Mouse (Mus musculus) lung, embryonic 15.5 days (tissue): ENCODE results near the gene Ubp1. TPM values are rescaled to one million over a fixed set of nuclear protein-coding genes. Genes with fewer than 3 reads are reported as not detected.
A peak's percentile ranks its signal among the peaks of the same experiment; 100 is the strongest.

Experiments used
- ATAC-seq: fragments of 200-750 bp; cut with Nextera tagmentation; 2 replicates; pipeline ENCODE4 v1.8.0; 2017; ENCODE audit warnings: moderate number of reproducible peaks, borderline replicate concordance; ENCODE audit not compliant: low FRiP score, low TSS enrichment; ENCODE audit errors: extremely low read depth
- H3K27ac ChIP-seq: fragments of 300-500 bp; sonication (generic); 2 replicates; pipeline ENCODE4 v1.5.1; 2015; ENCODE audit warnings: moderate library complexity, mild to moderate bottlenecking, inconsistent platforms
- H3K27me3 ChIP-seq: fragments of 300-500 bp; sonication (generic); 2 replicates; pipeline ENCODE4 v1.6.1; 2015; ENCODE audit warnings: inconsistent platforms
- H3K36me3 ChIP-seq: fragments of 300-500 bp; sonication (generic); 2 replicates; pipeline ENCODE4 v1.6.1; 2015; ENCODE audit warnings: inconsistent platforms
- H3K4me1 ChIP-seq: fragments of 300-500 bp; sonication (generic); 2 replicates; pipeline ENCODE4 v1.6.1; 2015; ENCODE audit warnings: inconsistent platforms
- H3K4me2 ChIP-seq: fragments of 300-500 bp; sonication (generic); 2 replicates; pipeline ENCODE4 v1.6.1; 2015; ENCODE audit warnings: inconsistent platforms, mild to moderate bottlenecking, moderate library complexity
- H3K4me3 ChIP-seq: fragments of 300-500 bp; sonication (generic); 2 replicates; pipeline ENCODE4 v1.5.1; 2015; ENCODE audit warnings: mild to moderate bottlenecking, inconsistent platforms
- H3K9ac ChIP-seq: fragments of 300-500 bp; sonication (generic); 2 replicates; pipeline ENCODE4 v1.6.1; 2015; ENCODE audit warnings: inconsistent platforms
- H3K9me3 ChIP-seq: fragments of 300-500 bp; sonication (generic); 2 replicates; pipeline ENCODE4 v1.6.1; 2016; ENCODE audit warnings: inconsistent platforms
- WGBS: fragments of 180-500 bp; shearing (Covaris S2); methylation state at CpG from one replicate; pipeline ENCODE4 v1.1.7; 2015; 5-methylcytosine and 5-hydroxymethylcytosine counted together
- polyA plus RNA-seq: library from polyadenylated mRNA; unstranded; fragments of >200 nt; fragmentation: Nextera tagmentation; extraction: Ambion mirVana; gene quantifications from 2 replicates; pipeline ENCODE4 v1.2.1, GENCODE M21; 2015

Gene Ubp1
- polyA plus RNA-seq, 1 experiment from 2014 or later = 33.8 TPM

DNA sequence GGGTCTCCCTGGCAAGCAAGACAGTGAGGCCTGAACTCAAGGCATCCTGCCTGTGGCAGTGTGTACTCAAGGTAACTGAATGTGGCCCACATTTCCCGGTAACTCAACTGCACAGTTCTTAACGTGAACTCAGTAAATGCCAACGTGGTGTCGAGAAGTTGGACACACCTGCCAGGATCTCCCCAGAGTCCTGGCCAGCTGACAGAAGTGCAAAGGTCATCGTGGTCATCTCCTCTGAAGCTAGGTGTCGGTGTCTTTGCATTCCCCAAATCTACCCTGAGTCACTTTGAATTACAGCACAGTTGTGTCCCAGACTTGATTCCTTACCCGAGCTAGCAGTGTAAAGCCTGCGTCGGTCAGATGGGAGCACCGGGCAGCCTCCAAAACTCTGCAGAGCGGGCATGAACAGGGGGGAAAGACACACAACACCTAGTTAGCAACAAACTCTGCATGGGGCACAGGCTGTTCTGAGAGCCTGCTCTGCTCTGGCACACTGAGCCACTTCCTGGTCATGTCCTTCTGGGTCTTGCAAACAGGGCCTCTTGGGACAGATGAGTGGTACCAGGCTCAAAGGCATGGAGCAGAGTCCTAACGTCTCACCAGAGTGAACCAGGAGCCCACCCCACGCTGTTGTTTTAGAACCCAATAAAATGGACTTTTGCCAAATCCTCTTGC lies 54.3 kb downstream of the Ubp1 start:
- no peaks in the 10 kb centered on the region for H3K9me3 ChIP-seq
- 71% methylated on average over 13 of the region's 13 CpGs for WGBS
- no peak overlapping the region for H3K9ac ChIP-seq
- H3K4me2 ChIP-seq = no peak overlapping the region
- H3K4me3 ChIP-seq = no peak overlapping the region
- H3K36me3 ChIP-seq = no peaks in the 10 kb centered on the region; the same call in 1 of the 2 replicates
- no peak overlapping the region for H3K27ac ChIP-seq
- H3K27me3 ChIP-seq = no peaks in the 10 kb centered on the region
- no peak for ATAC-seq
- H3K4me1 ChIP-seq = no peaks in the 10 kb centered on the region

DNA sequence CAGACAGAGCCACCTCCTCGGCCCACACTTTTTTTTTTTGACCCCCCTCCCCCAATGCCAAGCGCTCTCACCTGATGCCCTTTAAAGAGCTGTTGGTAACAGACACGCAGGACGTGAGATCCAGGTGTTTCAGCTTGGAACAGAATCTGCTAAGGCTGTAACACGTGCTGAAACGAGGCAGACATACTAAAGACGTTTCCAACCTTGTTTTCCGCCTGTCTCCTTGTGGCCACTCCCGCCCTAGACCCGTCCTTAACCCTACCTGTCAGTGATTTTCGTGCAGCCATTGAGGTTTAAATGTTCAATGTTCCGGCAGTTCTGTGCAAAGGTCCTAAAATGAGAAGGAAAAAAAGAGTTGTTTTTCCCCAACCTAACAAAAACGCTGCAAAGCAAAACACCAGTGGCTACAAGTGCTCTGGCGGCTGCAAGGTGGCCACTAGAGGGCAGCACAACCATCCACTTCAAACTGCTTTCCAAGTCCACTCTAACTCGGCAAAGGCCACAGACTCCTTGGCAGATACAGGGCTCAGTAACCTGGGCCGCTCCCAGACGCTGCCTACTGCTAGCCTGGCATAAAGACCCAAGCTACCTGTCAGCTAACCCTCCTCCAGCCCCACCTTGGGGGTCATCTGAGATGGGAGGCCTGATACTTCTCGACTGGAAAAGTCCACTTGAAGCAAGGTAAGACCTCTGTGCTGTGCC lies 60.0 kb downstream of the Ubp1 start:
- H3K4me1 ChIP-seq = no peaks in the 10 kb centered on the region
- 17% methylated on average over 18 of the region's 18 CpGs for WGBS
- H3K9me3 ChIP-seq = no peaks in the 10 kb centered on the region
- no peak overlapping the region for H3K27ac ChIP-seq
- H3K4me3 ChIP-seq = no peak overlapping the region
- H3K9ac ChIP-seq = no peak overlapping the region
- no peaks in the 10 kb centered on the region for H3K36me3 ChIP-seq
- peak overlapping the region; percentile 42 for H3K4me2 ChIP-seq
- H3K27me3 ChIP-seq = no peaks in the 10 kb centered on the region
- ATAC-seq = peak; percentile 78; the same call in 1 of the 2 replicates

DNA sequence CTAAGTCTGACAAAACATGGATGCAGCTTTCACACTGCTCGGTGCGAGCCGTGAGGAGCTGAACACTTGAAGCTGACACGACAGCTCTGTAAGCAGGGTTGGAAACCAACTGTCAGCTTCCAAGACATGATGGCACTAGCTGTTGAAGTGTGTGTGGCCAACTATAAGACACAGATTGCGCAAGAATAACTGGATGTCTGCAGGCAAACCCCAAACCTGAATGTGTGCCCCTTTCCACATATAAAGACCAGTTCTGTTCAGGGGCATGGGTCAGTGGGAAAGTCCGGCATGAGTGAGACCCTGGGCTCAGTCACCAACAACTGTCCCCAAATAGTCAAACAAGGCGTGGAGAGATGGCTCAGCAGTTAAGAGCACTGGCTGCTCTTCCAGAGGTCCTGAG lies 62.1 kb downstream of the Ubp1 start:
- H3K27me3 ChIP-seq = no peaks in the 10 kb centered on the region
- no peaks in the 10 kb centered on the region for H3K4me1 ChIP-seq
- H3K36me3 ChIP-seq = no peaks in the 10 kb centered on the region
- H3K27ac ChIP-seq = no peak overlapping the region
- no peak for ATAC-seq
- WGBS = 82% methylated on average over 7 of the region's 7 CpGs
- H3K4me3 ChIP-seq = no peak overlapping the region
- no peak overlapping the region for H3K9ac ChIP-seq
- no peaks in the 10 kb centered on the region for H3K9me3 ChIP-seq
- H3K4me2 ChIP-seq = no peak overlapping the region

DNA sequence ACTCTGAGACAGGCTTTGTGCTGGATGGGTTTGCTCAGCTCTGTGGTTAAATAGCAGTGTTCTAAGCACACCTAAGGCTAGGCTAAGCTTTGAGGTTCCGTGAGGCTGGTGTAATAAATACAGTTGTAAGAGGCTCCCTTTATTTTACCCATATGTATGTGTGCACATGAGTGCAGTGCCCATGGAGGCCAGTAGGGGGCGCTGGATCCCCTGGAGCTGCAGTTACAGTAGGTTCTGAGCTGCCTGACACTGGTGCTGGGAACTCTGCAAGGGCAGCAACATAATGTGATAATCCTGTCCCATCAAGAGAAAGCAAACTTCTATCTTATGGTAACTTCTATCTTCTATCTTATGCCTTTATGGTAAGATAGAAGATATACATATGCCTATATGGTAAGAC lies 67.6 kb downstream of the Ubp1 start:
- H3K27me3 ChIP-seq = no peaks in the 10 kb centered on the region
- H3K4me3 ChIP-seq = no peak overlapping the region
- no peak overlapping the region for H3K9ac ChIP-seq
- H3K9me3 ChIP-seq = no peaks in the 10 kb centered on the region
- no peak for ATAC-seq
- no peaks in the 10 kb centered on the region for H3K36me3 ChIP-seq
- H3K4me1 ChIP-seq = no peaks in the 10 kb centered on the region
- H3K4me2 ChIP-seq = no peak overlapping the region
- H3K27ac ChIP-seq = no peak overlapping the region
- WGBS = 51% methylated on average over 2 of the region's 2 CpGs

DNA sequence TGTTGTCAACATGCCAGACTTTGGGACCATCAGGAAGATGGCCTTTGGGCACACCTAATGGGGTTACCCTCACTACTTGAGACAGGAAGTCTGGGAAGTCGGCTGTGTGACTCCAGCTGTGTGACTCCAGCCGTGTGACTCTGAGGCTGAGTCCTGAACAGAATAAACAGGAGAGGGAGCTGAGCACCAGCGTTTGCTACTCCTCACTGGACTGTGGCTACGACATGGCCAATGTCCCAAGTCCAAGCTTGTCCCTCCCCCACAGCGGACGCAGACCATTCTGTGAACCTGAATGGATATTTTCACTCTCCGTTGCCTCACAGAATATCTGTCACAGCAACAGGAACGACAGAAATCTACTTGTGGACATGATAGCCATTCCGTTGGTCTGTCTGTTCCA lies 76.1 kb downstream of the Ubp1 start:
- no peaks in the 10 kb centered on the region for H3K36me3 ChIP-seq
- no peak overlapping the region for H3K4me3 ChIP-seq
- no peak; the same call in 1 of the 2 replicates for ATAC-seq
- no peak overlapping the region for H3K9ac ChIP-seq
- no peaks in the 10 kb centered on the region for H3K27me3 ChIP-seq
- no peaks in the 10 kb centered on the region for H3K4me1 ChIP-seq
- no peak overlapping the region for H3K27ac ChIP-seq
- WGBS = 66% methylated on average over 9 of the region's 9 CpGs
- H3K4me2 ChIP-seq = no peak overlapping the region
- no peaks in the 10 kb centered on the region for H3K9me3 ChIP-seq

DNA sequence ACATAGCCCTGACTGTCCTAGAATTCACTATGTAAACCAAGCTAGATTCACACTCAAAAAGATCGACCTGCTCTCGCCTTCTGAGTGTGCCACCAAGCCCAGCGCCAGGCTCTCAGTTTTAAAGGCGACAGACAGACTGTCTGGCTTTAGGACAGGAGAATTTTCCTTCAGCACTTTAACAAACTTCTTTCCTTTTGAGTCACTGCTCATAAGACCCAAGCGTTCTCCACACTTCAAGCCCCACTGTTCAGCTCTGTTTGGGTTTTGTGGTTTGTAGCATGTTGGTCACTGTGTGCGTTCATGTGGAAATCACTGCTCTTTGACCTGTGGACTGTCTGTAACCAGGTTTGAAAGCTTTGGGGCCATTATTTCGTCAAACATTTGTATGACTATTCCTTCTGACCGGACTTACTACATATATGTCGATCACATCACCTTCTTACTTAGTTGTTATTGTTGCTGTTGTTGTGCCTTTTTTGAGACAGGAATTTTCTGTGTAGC lies 77.2 kb downstream of the Ubp1 start:
- Histone ChIP-seq H3K36me3 (no peaks in the 10 kb centered on the region), H3K9ac (no peak overlapping the region), H3K4me1 (no peaks in the 10 kb centered on the region), H3K27me3 (no peaks in the 10 kb centered on the region), H3K27ac (no peak overlapping the region), H3K9me3 (no peaks in the 10 kb centered on the region), H3K4me2 (no peak overlapping the region), H3K4me3 (no peak overlapping the region)
- ATAC-seq = no peak
- WGBS = 88% methylated on average over 9 of the region's 9 CpGs

DNA sequence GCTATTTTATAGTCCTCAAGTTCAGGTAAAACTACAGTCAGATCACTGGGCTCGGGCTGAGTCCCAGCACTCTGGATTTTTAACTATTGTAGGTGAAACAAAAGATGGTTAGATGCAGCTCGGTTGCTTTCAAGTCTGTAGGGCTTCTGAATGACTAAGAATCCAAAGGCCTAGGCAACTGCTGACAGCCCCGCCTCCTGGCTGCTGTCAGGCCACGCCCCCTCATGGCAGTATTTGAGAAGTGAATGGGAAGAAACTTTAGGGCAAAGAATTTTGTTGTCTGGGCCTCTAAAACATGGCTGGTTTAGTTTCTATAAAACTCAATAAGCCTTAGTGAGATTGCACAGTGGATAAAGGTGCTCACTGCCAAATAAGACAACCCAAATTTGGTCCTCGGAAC lies 78.8 kb downstream of the Ubp1 start:
- Histone ChIP-seq H3K4me1 (no peaks in the 10 kb centered on the region), H3K4me3 (no peak overlapping the region), H3K9ac (no peak overlapping the region), H3K27me3 (no peaks in the 10 kb centered on the region), H3K9me3 (no peaks in the 10 kb centered on the region), H3K4me2 (no peak overlapping the region), H3K36me3 (no peaks in the 10 kb centered on the region), H3K27ac (no peak overlapping the region)
- 54% methylated on average over 5 of the region's 5 CpGs for WGBS
- ATAC-seq = no peak

DNA sequence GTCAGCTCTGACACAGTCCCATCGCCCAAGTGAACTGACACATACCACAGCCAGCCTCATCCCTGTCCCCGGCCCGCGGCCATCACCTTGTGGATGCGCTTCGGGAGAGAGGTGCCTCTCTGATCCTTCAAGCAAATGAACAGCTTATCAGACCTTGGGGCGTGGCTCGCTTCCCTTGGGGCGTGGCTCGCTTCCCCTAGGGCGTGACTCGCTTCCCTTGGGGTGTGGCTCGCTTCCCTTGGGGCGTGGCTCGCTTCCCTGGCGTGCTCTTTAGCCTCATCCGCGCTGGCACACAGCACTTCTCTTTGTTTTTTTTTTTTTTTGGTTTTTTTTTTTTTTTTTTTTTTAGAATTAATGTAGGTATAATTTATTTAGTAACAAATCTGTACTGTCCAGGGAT lies 80.5 kb downstream of the Ubp1 start:
- no peak; the same call in 1 of the 2 replicates for ATAC-seq
- WGBS = 60% methylated on average over 18 of the region's 18 CpGs
- H3K36me3 ChIP-seq = no peaks in the 10 kb centered on the region
- no peaks in the 10 kb centered on the region for H3K27me3 ChIP-seq
- no peak overlapping the region for H3K27ac ChIP-seq
- no peak overlapping the region for H3K9ac ChIP-seq
- no peak overlapping the region for H3K4me2 ChIP-seq
- no peaks in the 10 kb centered on the region for H3K9me3 ChIP-seq
- H3K4me1 ChIP-seq = no peaks in the 10 kb centered on the region
- no peak overlapping the region for H3K4me3 ChIP-seq

DNA sequence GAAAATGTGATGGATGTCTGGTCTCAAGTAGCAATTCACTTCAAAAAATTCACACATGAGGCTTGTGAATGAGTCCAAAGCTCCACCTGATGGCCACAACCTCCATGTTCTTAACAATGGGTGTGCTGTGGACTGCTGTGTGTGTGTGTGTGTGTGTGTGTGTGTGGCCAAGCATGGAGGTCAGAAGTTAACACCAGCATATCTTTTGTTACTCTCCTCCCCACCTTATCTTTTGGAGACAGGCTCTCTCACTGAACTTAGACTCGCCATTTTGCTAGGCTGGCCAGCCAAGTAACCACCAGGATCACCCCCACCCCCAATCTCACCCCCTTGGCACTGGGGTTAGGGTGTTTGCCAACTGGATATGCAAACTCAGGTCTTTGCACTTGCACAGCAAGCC lies 83.3 kb downstream of the Ubp1 start:
- H3K27me3 ChIP-seq = no peaks in the 10 kb centered on the region
- no peaks in the 10 kb centered on the region for H3K4me1 ChIP-seq
- H3K9ac ChIP-seq = no peak overlapping the region
- WGBS = 73% methylated on average over 1 of the region's 1 CpGs
- no peak overlapping the region for H3K4me2 ChIP-seq
- no peak overlapping the region for H3K27ac ChIP-seq
- H3K9me3 ChIP-seq = no peaks in the 10 kb centered on the region
- H3K36me3 ChIP-seq = no peaks in the 10 kb centered on the region
- no peak overlapping the region for H3K4me3 ChIP-seq
- no peak for ATAC-seq

DNA sequence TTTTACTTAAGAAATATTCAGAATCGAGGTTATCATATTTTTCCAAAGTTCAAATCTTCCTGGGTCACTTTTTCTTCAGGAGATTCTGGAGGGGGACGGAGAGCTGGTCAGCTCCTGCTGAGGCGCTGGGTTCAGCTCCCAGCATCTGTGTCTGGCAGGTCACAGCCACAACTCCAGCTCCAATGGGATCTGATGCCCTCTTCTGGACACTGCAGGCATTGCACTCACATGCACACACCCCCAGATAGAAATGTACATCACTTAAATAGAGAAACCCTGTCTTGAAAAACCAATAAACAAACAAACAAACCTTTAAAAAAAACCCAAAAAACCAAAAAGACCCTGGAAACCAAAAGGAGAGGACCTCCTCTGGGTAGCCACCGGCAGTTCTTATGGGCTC lies 85.0 kb downstream of the Ubp1 start:
- H3K9ac ChIP-seq = no peak overlapping the region
- H3K4me2 ChIP-seq = no peak overlapping the region
- WGBS = 88% methylated on average over 4 of the region's 4 CpGs
- no peaks in the 10 kb centered on the region for H3K4me1 ChIP-seq
- no peaks in the 10 kb centered on the region for H3K27me3 ChIP-seq
- ATAC-seq = no peak
- no peaks in the 10 kb centered on the region for H3K9me3 ChIP-seq
- no peaks in the 10 kb centered on the region for H3K36me3 ChIP-seq
- no peak overlapping the region for H3K27ac ChIP-seq
- H3K4me3 ChIP-seq = no peak overlapping the region

DNA sequence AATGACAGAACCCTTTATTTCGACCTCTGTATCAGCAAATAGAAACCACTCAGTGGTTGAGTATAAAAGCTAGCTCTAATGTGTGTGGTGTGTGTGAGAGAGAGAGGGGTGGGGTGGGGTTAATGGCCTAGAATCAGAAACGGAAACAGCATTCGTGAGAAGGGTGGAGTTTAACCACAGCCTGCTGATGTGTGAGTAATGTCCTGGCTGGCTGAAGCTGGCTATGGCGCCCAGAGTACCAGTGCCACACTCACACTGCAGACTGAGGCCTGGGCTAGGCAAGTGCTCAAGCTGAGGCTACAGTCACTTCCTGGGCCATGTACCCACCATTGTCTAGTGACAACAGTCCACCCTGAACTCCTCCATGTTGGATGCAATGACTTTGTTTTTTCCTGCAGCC lies 85.7 kb downstream of the Ubp1 start:
- no peaks in the 10 kb centered on the region for H3K27me3 ChIP-seq
- no peak overlapping the region for H3K27ac ChIP-seq
- no peak overlapping the region for H3K9ac ChIP-seq
- no peak overlapping the region for H3K4me3 ChIP-seq
- H3K9me3 ChIP-seq = no peaks in the 10 kb centered on the region
- ATAC-seq = no peak
- H3K4me2 ChIP-seq = no peak overlapping the region
- WGBS = 75% methylated on average over 4 of the region's 4 CpGs
- H3K36me3 ChIP-seq = no peaks in the 10 kb centered on the region
- no peaks in the 10 kb centered on the region for H3K4me1 ChIP-seq

DNA sequence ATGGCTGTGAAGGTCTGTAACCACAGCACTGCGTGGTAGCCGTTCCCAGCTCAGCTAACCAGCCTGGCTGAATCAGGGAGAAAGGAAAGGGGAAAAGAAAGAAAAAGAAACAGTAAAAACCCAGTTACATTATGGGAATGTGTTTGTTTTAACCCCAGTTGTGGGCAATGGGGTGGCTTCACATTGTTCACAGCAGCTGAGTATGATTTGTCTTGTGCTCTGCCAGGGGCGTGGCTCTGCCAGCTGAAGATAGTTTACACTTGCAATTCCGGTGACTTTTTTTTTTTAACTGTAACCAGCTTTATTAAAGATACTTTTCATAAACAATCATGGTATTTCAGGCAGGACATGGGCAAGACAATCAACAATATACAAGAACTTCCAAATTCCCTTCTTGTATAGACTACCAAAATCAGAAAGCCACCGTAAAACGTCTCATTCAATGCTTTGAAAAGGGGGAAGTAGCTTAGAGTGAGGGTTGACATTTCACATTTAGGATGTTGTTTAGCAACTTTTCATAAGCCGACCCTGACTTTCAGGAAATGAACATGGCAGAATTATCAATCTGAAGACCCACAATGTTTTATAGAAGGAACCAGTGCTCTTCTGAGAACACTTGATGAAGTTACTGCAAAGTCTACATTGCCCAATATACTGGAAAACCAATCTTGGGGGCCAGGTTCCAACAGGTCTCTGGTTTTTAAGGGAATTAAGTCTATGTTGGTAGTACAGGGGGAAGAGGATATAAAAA lies 88.5 kb downstream of the Ubp1 start:
- Histone ChIP-seq H3K4me2 (no peak overlapping the region), H3K36me3 (no peaks in the 10 kb centered on the region), H3K4me3 (no peak overlapping the region), H3K27me3 (no peaks in the 10 kb centered on the region), H3K9me3 (no peaks in the 10 kb centered on the region), H3K9ac (no peak overlapping the region), H3K4me1 (no peaks in the 10 kb centered on the region), H3K27ac (no peak overlapping the region)
- no peak for ATAC-seq
- 69% methylated on average over 7 of the region's 7 CpGs for WGBS
